Mouse (Mus musculus) skeletal muscle tissue, adult 2 months (tissue): ENCODE data around the gene 1700024P04Rik.
A peak's percentile ranks its signal among the peaks of the same experiment; 100 is the strongest.
"Not testable (repeated sequence)": the region's sequence is repeated elsewhere in the genome, so short reads cannot be mapped to it uniquely, and the experiment has no call there.

Experiments used
- DNase-seq: peaks from one replicate; pipeline ENCODE4 v3.0.0-alpha.2; 2012; ENCODE audit warnings: low read depth, low spot score

The 1700024P04Rik gene

DNA sequence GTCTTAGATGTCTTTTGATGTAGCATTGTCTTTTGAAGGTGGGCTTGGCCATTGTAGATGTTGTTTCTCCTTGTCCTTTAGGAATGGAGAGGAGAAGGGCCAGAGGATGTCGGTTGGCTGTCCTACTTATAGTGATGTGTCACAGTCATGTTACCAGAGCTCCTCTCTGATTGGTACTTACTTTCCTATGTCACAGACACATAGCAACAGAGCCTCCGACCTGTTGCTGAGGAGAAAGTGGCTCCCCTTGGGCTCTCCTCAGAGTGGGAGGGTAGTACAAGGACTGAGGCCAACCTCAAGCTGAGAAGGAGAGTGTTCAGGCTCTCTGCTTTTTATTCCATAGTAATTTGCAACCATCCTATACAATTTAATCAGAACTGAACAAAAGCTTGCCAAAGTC, at the start of gene 1700024P04Rik:
1700024P04Rik (minus strand) TSS at position 101 of the 400 bp plus-strand sequence.
- DNase-seq = no peak

- DNase-seq = no peak
Measured at GRCm38 (mm10) chr13:99031223-99032216, 47.2 kb upstream of the 1700024P04Rik start.

DNA sequence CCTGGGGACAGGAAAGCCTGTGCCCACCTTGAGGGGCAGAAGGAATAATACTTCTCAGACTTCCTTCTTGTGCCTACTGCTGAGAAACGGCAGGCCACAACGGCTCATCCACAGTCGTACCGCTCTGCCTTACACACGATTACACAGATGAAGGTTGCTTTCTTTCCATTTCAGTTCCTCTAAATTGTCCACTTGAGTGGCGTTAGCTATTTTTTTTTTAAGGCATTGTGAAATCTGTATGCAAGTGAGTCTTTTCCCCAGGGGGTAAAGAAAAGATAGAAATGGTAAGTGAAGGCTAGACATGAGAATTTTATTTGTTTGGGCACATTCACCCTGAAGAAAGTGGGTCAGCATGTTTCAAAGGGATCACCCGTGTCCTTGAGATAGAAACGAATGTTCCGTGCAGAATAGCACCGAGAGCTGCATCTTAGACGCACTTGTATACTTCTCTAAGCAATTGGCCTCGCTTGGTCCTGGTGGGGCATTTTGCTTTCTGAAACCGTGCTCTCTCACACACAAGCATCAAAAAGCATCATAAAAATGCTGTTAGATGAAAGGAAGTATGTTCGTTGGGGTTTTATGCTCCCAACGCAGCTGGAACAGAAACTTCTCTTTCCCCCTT, 46.3 kb upstream of the 1700024P04Rik start:
- no peak for DNase-seq

- peak; percentile 14 for DNase-seq
Measured at GRCm38 (mm10) chr13:99025268-99025667, 40.9 kb upstream of the 1700024P04Rik start.

DNA sequence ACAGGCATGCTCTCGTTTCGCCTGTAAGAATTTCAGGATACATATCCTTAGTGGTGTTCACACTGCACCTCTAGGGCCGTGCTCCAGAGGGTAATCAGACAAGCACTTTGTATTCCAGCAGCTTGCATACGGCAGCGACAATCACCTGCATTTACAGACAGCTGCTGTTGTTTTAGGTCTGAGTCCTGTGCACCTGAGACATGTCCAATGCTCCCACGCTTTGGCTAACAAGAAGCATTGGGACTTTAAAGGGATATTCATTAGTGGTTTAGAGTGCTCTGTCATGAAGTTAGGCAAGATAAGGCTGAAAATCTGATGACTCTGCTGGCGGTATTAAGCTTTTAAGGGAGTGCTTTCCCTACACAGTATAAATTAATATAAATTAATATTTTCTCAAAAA, 37.7 kb upstream of the 1700024P04Rik start:
- DNase-seq = no peak

DNA sequence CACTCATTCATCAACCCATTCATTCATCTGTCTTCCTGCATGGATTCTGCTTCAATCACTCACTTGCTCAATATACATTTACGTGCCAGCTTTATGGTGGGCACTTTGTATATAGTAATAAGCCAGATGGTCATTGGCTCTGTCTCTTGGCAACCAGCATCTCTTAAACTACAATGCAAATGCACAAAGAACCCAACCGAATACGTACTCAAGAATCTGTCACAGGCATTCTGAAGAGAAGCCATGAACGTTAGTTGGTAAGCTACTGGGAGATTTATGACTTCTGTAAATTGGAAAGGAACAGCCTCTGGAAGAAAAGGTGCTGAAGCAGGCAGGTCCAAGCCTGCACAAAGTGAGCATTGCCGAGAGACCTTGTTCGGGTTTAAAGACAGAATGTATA, 36.8 kb upstream of the 1700024P04Rik start:
- DNase-seq = no peak

- DNase-seq = no peak
Measured at GRCm38 (mm10) chr13:99019831-99020669, 35.7 kb upstream of the 1700024P04Rik start.

GRCm38 (mm10) chr13:99018526-99019201, 34.3 kb upstream of the 1700024P04Rik start:
- peak; percentile 43 for DNase-seq

DNA sequence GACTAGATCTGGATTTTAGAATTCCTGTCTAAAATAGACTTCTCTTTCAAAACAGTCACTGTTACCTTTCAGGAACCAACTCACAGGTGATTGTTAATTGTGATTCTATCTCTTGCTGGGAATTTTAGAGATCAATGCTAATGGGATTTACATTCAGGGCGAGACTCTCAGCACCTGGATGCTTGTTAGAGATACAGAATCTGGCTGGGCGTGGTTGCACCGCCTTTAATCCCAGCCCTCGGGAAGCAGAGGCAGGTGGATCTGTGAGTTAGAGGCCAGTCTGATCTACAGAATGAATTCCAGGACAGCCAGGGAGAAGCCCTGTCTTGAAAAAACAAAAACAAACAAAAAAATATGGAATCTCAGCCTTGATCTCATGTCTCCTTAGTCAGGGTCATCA, 32.3 kb upstream of the 1700024P04Rik start:
- no peak for DNase-seq

GRCm38 (mm10) chr13:99012891-99013290, 28.5 kb upstream of the 1700024P04Rik start:
- DNase-seq = no peak

- no peak for DNase-seq
Measured at GRCm38 (mm10) chr13:99008013-99008412, 23.6 kb upstream of the 1700024P04Rik start.

- no peak for DNase-seq
Measured at GRCm38 (mm10) chr13:99006389-99007099, 22.2 kb upstream of the 1700024P04Rik start.

DNA sequence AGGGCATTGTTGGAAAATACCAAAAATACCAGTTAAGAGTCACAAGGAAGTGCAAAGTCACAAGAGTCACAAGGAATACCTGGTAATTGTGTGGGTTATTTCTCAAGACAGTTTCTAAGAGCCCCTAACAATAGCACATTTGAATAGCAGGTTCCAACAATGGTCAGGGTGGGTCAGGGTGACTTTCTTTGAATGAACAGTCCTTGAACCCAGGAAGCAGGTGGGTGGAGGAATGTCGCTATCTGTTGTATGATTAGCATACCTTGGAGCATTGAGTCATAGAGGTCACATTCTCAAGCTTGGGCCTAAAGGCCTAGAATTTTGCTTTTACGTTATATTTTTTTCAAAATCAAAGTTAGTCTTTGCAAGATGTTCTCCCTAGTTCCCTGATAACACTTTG, 17.3 kb upstream of the 1700024P04Rik start:
- DNase-seq = not testable (repeated sequence)

DNA sequence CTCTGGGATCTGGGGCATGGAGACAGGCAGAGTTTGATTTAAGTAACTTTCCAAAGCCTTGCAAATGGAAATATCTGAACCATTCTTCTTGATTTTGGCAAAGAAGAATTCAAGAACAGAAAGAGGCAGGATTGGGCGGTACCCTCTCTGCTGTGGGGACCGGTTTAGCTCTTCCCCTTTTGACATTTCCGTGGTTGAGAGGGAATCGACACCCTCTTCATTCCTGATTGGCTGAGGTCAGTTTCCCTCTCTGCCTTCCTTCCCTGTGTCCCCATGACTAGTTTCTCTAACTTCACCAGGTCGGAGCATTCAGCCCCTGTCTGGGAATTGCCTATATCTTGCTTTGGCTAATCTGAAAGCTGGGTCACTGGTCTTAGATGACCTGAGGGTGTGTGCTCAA, 12.7 kb upstream of the 1700024P04Rik start:
- no peak for DNase-seq

GRCm38 (mm10) chr13:98977070-98977785, 7.1 kb downstream of the 1700024P04Rik start:
- DNase-seq = no peak

DNA sequence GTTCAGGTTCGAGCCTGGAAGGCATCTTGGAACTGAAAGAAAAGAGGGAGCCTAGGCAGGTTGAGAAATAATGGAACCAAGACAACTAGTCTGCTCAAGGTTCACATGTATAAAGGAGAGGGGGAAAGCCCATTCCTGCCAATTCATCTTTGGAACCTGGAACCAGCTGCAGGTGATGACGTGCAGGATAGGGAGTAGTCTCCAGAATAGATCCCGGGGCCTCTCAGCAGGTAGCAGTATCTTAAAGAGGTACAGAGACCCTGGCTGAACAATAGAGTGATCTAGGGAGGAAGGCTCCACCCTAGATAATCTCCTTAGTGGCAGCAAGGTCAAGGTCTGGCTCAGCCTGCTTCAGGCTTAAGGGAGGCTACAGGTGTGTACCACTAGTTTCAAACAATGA, 8.3 kb downstream of the 1700024P04Rik start:
- not testable (repeated sequence) for DNase-seq

DNA sequence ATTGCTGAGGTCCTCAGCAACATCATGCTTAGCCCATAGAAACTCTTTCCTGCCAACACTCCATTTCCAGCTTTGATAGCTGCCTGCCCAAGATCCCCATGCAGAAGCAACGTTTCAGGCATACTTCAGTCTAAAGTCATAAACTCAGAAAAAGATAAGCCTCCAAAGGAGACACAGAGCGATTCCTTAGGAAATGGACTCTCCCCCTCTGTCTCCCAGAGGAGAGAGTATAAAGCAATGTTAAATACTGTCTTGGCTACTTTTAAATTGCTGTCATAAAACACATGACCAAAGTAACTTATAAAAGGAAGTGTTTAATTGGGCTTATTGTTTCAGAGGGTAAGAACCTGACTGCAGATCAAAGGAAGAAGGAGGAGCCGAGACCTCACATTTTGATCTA, 12.3 kb downstream of the 1700024P04Rik start:
- no peak for DNase-seq

DNA sequence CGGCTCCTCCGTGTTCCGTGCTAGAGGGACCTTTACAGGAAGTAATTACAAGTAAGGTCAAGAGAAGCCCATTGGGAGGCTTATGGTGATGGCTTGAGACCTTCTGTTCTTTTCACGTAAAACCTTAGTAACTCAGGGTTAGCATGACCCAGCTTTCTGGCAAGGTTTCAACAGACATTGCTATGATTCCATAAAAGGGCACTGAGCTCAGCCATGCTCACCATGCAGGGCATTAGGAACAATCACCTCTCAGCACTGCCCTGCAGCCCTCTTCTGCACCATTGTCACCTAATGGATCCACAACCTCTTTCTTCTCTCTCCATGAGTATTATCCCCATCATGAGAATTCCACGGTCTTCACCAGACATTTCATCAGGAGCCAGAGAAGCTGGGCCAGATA, 12.7 kb downstream of the 1700024P04Rik start:
- DNase-seq = no peak

GRCm38 (mm10) chr13:98968517-98968916, 15.8 kb downstream of the 1700024P04Rik start:
- no peak for DNase-seq

GRCm38 (mm10) chr13:98967942-98968341, 16.4 kb downstream of the 1700024P04Rik start:
- DNase-seq = no peak
